Mouse (Mus musculus): Measurements from ENCODE around the gene Micall2.

- no peak for TF ChIP-seq CTCF (IDR thresholded peaks at IDR 0.05; ENCODE audit: low read depth, low read length)
- TF ChIP-seq TAL1 (conservative IDR thresholded peaks at IDR 0.05; ENCODE audit: low read depth, low read length) = no peak
- no peak for TF ChIP-seq GATA1 (IDR thresholded peaks at IDR 0.05; ENCODE audit: borderline replicate concordance, low read length)
These were observed 33.9 kb downstream of the Micall2 start for GRCm38 (mm10) chr5:139702236-139702635.

All from G1E (cell line).